Mouse (Mus musculus) neutrophil, adult 65 days (primary cell): ENCODE results near the gene Elf2. TPM values are rescaled to one million over a fixed set of nuclear protein-coding genes. Genes with fewer than 3 reads are reported as not detected.

ENCODE experiments used
- total RNA-seq: library from RNA; stranded (reverse); gene quantifications from 2 replicates; pipeline ENCODE4 v1.2.4, GENCODE M21; 2023

Gene Elf2
- 105 and 138 TPM in 2 replicates for total RNA-seq

GRCm38 (mm10) chr3:51340552-51341267, at the start of gene Elf2:
Gene Elf2, minus strand, starts transcription at chr3:51340663.

GRCm38 (mm10) chr3:51224363-51225225, 115.9 kb downstream of the Elf2 start, which contains the start of gene Noct:
Gene Noct, plus strand, starts transcription at chr3:51224447.

Other genes with a start within 250 kb of the Elf2 start
- 19.6 and 20.7 TPM in 2 replicates for gene Noct, start 116.2 kb downstream of the Elf2 start, total RNA-seq
- not detected in 2 replicates for gene Mgarp, start 56.1 kb upstream of the Elf2 start, total RNA-seq
- gene Ndufc1, start 68.3 kb upstream of the Elf2 start, total RNA-seq = 36.0 TPM in 2 replicates
- 29.7 and 44.6 TPM in 2 replicates for gene Naa15, start 74.5 kb upstream of the Elf2 start, total RNA-seq
- gene Rab33b, start 143.3 kb upstream of the Elf2 start, total RNA-seq = 28.3 and 33.8 TPM in 2 replicates
- gene Setd7, start 220.2 kb upstream of the Elf2 start, total RNA-seq = 38.5 and 51.4 TPM in 2 replicates